Mouse (Mus musculus) hematopoietic stem cell, adult 5-6 weeks (primary cell): ENCODE results near the gene Gm3676. TPM values are rescaled to one million over a fixed set of nuclear protein-coding genes. Genes with fewer than 3 reads are reported as not detected.
"Not testable (repeated sequence)": the region's sequence is repeated elsewhere in the genome, so short reads cannot be mapped to it uniquely, and the experiment has no call there.

Source experiments
- ATAC-seq, 2 experiments: fragments of 125-278 bp in 1 of 2; replicated peaks in 1 of 2; 2 replicates each; pipeline ENCODE4 v1.8.0; 2016 to 2017; ENCODE audit warnings: inconsistent platforms in 2 of 2, mild to moderate bottlenecking in 2 of 2, moderate number of reproducible peaks in 2 of 2, low read depth in 1 of 2, moderate TSS enrichment in 1 of 2; ENCODE audit not compliant: low FRiP score in 2 of 2, poor library complexity in 2 of 2, severe bottlenecking in 2 of 2, insufficient read depth in 1 of 2, low TSS enrichment in 1 of 2
- total RNA-seq: library from RNA; stranded (forward); fragments of 172-1452, 232-1000 nt; gene quantifications from 2 replicates; pipeline ENCODE4 v1.2.3, GENCODE M21; 2017

Gm3676 gene
- not detected in 2 replicates for total RNA-seq

- not testable (repeated sequence) for ATAC-seq
Measured at GRCm38 (mm10) chr14:41646387-41646786, at the start of gene Gm3676. Gene Gm3676, minus strand, starts transcription at chr14:41646487.

GRCm38 (mm10) chr14:41648176-41648575 is 1.9 kb upstream of the Gm3676 start:
- not testable (repeated sequence) for ATAC-seq

DNA sequence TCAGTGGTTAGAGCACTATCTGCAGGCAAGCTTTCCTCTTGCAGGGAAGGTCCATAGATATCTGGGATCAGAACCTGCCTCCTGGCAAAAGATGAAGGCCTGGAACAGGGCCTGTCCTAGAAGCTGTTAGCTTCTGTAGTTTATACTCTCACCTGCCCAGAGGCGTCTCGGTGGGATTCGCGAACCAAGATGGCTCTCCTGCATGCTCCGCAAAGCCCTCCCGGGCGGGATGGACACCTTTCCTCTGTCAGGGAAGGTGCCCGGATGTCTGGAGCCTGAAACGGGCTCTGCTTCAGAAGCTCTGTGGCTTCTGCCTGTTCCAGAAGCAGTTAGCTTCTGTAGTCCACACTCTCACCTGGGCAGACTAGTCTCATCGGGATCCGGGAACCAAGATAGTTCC is 16.1 kb downstream of the Gm3676 start:
- not testable (repeated sequence) for ATAC-seq

GRCm38 (mm10) chr14:41624512-41624911 is 21.8 kb downstream of the Gm3676 start, which contains the start of gene Gm3072:
Gene Gm3072, minus strand, starts transcription at chr14:41624612.
- ATAC-seq = not testable (repeated sequence)

GRCm38 (mm10) chr14:41622535-41622934 is 23.8 kb downstream of the Gm3676 start:
- ATAC-seq = not testable (repeated sequence)

DNA sequence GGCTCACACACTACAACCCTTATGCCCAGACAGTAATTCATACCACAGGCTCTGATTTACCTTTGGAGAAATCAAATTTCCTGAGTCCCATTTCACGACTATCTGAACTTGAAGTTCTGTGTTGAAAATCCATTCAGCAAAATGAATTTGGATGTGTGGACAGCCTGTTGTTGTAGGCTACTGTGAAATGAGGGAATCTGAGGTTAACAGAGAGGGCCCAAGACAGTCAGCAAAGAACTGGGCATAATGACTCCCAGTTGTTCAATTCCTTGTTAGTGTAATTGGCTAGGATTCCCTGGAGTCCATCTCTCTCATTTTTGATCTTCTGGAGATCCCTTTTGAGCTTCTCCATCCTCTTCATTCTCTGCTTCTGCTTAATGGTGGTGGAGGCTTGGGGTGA is 35.6 kb downstream of the Gm3676 start:
- ATAC-seq = not testable (repeated sequence)

DNA sequence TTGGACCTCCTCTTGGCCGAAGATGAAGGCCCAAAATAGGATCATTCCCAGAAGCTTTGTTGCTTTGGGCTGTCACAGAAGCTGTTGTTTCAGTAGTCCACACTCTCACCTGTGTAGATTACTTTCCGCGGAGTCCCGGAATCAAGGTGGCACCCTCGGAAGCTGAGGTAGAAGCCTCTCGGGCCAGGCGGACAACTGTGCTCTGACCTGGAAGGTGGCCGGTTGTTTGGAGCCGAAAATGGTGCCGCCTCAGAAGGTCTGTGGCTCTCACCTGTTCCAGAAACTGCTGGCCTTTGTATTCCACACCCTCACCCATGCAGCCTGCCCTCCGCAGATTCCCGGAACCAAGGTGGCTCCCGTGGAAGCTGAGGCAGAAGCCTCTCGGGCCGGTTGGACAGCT is 45.4 kb downstream of the Gm3676 start:
- not testable (repeated sequence) for ATAC-seq

Other genes starting within 250 kb of the Gm3676 start
- not detected in 2 replicates for gene Gm6482, start 238.2 kb downstream of the Gm3676 start, total RNA-seq
- not detected in 2 replicates for gene Gm7954, start 193.0 kb downstream of the Gm3676 start, total RNA-seq
- gene Gm3486, start 157.0 kb downstream of the Gm3676 start, total RNA-seq = not detected in 2 replicates
- gene Gm7970, start 90.9 kb downstream of the Gm3676 start, total RNA-seq = not detected in 2 replicates
- gene 1700049E17Rik2, start 73.3 kb downstream of the Gm3676 start, total RNA-seq = not detected in 2 replicates
- gene Gm3072, start 21.9 kb downstream of the Gm3676 start, total RNA-seq = not detected in 2 replicates
- gene Gm8068, start 55.4 kb upstream of the Gm3676 start, total RNA-seq = not detected in 2 replicates
- not detected in 2 replicates for gene Gm7929, start 104.1 kb upstream of the Gm3676 start, total RNA-seq
- not detected in 2 replicates for gene Gm47189, start 126.0 kb upstream of the Gm3676 start, total RNA-seq